Mouse (Mus musculus): ENCODE measurements at regions not wholly inside any gene's neighbourhood (a gene's known extent, or its start where the extent isn't known, plus 50 kb on each side); places are given as distances from the start of the nearest gene placed in this dataset.

- 0 out of 2 replicates have a peak, but pooled peaks cover 5% of the 10 kb centered on the region for H3K4me1 ChIP-seq (replicated peaks; ENCODE audit: control insufficient read depth, insufficient read depth, low read length)
- H3K4me2 ChIP-seq (replicated peaks; ENCODE audit: low read depth): no peak overlapping the region
- TF ChIP-seq CTCF (IDR thresholded peaks at IDR 0.05; ENCODE audit: low read depth): no peak
- no peak overlapping the region for H3K4me3 ChIP-seq (ENCODE audit: low read depth, low read length)
- H3K27me3 ChIP-seq (replicated peaks; ENCODE audit: control insufficient read depth, insufficient read depth, low read length): no peaks in the 10 kb centered on the region
- no peaks in the 10 kb centered on the region for H3K9me3 ChIP-seq (ENCODE audit: control insufficient read depth)
- no peak overlapping the region for H3K9ac ChIP-seq (ENCODE audit: low read depth, low read length)
- no peaks in the 10 kb centered on the region for H3K36me3 ChIP-seq (ENCODE audit: control insufficient read depth, insufficient read depth)
- no peak for ATAC-seq
- WGBS: 6% methylated on average over 6 of the region's 6 CpGs
- H3K27ac ChIP-seq (ENCODE audit: low read depth, low read length): no peak overlapping the region
Observed at GRCm38 (mm10) chr3:148418067-148418466, 572.3 kb downstream of the Adgrl2 start.

DNA sequence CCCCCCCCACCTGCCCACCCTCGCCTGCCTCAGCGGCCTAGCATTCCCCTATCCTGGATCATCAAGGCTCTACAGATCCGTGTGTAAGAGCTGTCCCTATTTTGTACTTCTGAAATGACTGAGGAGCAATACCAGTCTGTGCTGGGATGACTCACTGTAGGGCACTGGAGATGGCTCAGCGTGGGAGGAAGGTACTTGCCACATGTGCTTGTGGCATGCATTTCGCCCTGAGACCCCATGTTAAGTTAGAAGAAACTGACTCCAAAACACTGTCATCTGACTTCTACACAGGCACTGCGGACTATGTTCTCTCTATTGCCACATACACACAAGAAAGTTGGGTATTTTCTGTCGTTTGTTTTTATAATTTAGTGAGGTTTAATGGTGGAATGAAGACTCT, 574.9 kb downstream of the Adgrl2 start:
- WGBS: 90% methylated on average over 7 of the region's 7 CpGs
- no peaks in the 10 kb centered on the region for H3K36me3 ChIP-seq (ENCODE audit: control insufficient read depth, insufficient read depth)
- H3K9ac ChIP-seq (ENCODE audit: low read depth, low read length): no peak overlapping the region
- H3K27me3 ChIP-seq (replicated peaks; ENCODE audit: control insufficient read depth, insufficient read depth, low read length): no peaks in the 10 kb centered on the region
- no peak overlapping the region for H3K4me2 ChIP-seq (replicated peaks; ENCODE audit: low read depth)
- no peak overlapping the region for H3K4me3 ChIP-seq (ENCODE audit: low read depth, low read length)
- no peak for ATAC-seq
- H3K9me3 ChIP-seq (ENCODE audit: control insufficient read depth): no peaks in the 10 kb centered on the region
- TF ChIP-seq CTCF (IDR thresholded peaks at IDR 0.05; ENCODE audit: low read depth): no peak
- no peaks in the 10 kb centered on the region for H3K4me1 ChIP-seq (replicated peaks; ENCODE audit: control insufficient read depth, insufficient read depth, low read length)
- H3K27ac ChIP-seq (ENCODE audit: low read depth, low read length): no peak overlapping the region

DNA sequence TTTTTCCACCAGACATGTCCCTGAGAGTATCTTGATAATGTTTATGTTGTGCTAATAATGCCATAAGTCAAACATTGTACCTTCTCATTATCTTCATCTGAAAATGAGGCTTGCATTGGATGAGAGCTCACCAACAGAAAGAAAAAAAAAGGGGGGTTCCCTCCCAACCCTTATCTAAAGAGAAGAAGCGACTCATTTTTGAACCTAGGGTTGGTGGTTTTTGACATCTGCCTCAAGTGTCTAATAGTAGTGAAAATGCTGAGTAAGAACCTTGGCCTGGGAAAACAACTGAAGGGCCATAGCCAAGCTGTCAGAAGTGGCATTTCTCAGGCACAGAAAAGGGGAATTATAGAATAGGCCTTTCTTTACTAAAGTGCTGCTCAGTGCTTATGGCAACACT, 577.3 kb downstream of the Adgrl2 start:
- Histone ChIP-seq H3K4me2 (replicated peaks; ENCODE audit: low read depth) (no peak overlapping the region), H3K36me3 (ENCODE audit: control insufficient read depth, insufficient read depth) (no peaks in the 10 kb centered on the region), H3K27me3 (replicated peaks; ENCODE audit: control insufficient read depth, insufficient read depth, low read length) (no peaks in the 10 kb centered on the region), H3K9ac (ENCODE audit: low read depth, low read length) (no peak overlapping the region), H3K4me1 (replicated peaks; ENCODE audit: control insufficient read depth, insufficient read depth, low read length) (no peaks in the 10 kb centered on the region), H3K9me3 (ENCODE audit: control insufficient read depth) (no peaks in the 10 kb centered on the region), H3K27ac (ENCODE audit: low read depth, low read length) (no peak overlapping the region), H3K4me3 (ENCODE audit: low read depth, low read length) (no peak overlapping the region)
- ATAC-seq: no peak
- TF ChIP-seq CTCF (IDR thresholded peaks at IDR 0.05; ENCODE audit: low read depth): no peak
- 67% methylated on average over 1 of the region's 1 CpGs for WGBS

- Histone ChIP-seq H3K4me2 (replicated peaks; ENCODE audit: low read depth) (no peak overlapping the region), H3K9ac (ENCODE audit: low read depth, low read length) (no peak overlapping the region), H3K4me1 (replicated peaks; ENCODE audit: control insufficient read depth, insufficient read depth, low read length) (no peaks in the 10 kb centered on the region), H3K27me3 (replicated peaks; ENCODE audit: control insufficient read depth, insufficient read depth, low read length) (no peaks in the 10 kb centered on the region), H3K9me3 (ENCODE audit: control insufficient read depth) (no peaks in the 10 kb centered on the region), H3K36me3 (ENCODE audit: control insufficient read depth, insufficient read depth) (no peaks in the 10 kb centered on the region), H3K4me3 (ENCODE audit: low read depth, low read length) (no peak overlapping the region), H3K27ac (ENCODE audit: low read depth, low read length) (no peak overlapping the region)
- no peak for ATAC-seq
- WGBS: 84% methylated on average over 1 of the region's 1 CpGs
- no peak for TF ChIP-seq CTCF (IDR thresholded peaks at IDR 0.05; ENCODE audit: low read depth)
Observed at GRCm38 (mm10) chr3:148412191-148412590, 578.2 kb downstream of the Adgrl2 start.

DNA sequence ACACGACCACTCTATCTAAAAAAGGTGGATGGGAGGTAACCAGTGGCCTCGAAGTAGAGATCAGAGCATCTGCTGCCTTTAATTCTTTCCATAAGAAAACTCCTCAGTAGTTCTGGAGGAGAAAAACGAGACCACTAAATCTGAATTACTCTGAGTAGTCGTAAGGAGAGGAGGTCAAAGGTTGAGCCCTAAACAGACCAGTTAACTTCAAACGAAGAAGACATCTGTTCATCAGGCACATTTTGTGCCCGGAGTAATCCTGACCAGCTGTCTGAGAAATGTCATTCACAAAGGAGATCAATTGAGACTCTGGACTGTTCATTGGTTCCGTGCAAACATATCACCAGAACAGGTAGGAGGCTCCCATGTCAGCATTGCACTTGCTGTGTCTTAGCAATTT, 592.0 kb downstream of the Adgrl2 start:
- no peaks in the 10 kb centered on the region for H3K27me3 ChIP-seq (replicated peaks; ENCODE audit: control insufficient read depth, insufficient read depth, low read length)
- no peak for ATAC-seq
- no peaks in the 10 kb centered on the region for H3K4me1 ChIP-seq (replicated peaks; ENCODE audit: control insufficient read depth, insufficient read depth, low read length)
- H3K4me3 ChIP-seq (ENCODE audit: low read depth, low read length): no peak overlapping the region
- TF ChIP-seq CTCF (IDR thresholded peaks at IDR 0.05; ENCODE audit: low read depth): no peak
- H3K36me3 ChIP-seq (ENCODE audit: control insufficient read depth, insufficient read depth): no peaks in the 10 kb centered on the region
- 43% methylated on average over 7 of the region's 7 CpGs for WGBS
- H3K4me2 ChIP-seq (replicated peaks; ENCODE audit: low read depth): no peak overlapping the region
- H3K9me3 ChIP-seq (ENCODE audit: control insufficient read depth): no peaks in the 10 kb centered on the region
- H3K27ac ChIP-seq (ENCODE audit: low read depth, low read length): no peak overlapping the region
- no peak overlapping the region for H3K9ac ChIP-seq (ENCODE audit: low read depth, low read length)

DNA sequence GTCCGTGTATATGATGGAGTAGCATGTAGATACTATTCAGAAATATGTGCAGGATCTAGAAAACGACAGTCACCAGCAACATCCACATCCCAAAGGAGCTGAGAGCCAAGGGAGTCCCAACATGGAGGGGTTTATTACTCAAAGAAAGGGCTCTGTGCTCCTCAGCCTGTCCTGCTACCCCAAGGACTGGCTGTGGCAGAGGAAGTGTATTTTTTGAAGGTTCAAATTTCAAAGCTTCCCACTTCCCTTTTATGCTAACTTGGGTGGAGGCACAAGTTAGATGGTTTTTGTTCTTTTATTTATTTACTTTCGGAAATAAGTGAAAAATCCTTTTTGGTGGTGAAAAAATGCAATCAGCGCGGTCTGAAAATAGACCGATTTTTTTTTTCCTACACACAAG, 602.8 kb downstream of the Adgrl2 start:
- Histone ChIP-seq H3K4me3 (ENCODE audit: low read depth, low read length) (no peak overlapping the region), H3K9ac (ENCODE audit: low read depth, low read length) (no peak overlapping the region), H3K27ac (ENCODE audit: low read depth, low read length) (no peak overlapping the region), H3K4me2 (replicated peaks; ENCODE audit: low read depth) (no peak overlapping the region), H3K36me3 (ENCODE audit: control insufficient read depth, insufficient read depth) (no peaks in the 10 kb centered on the region), H3K9me3 (ENCODE audit: control insufficient read depth) (no peaks in the 10 kb centered on the region), H3K4me1 (replicated peaks; ENCODE audit: control insufficient read depth, insufficient read depth, low read length) (no peaks in the 10 kb centered on the region), H3K27me3 (replicated peaks; ENCODE audit: control insufficient read depth, insufficient read depth, low read length) (no peaks in the 10 kb centered on the region)
- no peak for TF ChIP-seq CTCF (IDR thresholded peaks at IDR 0.05; ENCODE audit: low read depth)
- 78% methylated on average over 6 of the region's 6 CpGs for WGBS
- ATAC-seq: no peak

DNA sequence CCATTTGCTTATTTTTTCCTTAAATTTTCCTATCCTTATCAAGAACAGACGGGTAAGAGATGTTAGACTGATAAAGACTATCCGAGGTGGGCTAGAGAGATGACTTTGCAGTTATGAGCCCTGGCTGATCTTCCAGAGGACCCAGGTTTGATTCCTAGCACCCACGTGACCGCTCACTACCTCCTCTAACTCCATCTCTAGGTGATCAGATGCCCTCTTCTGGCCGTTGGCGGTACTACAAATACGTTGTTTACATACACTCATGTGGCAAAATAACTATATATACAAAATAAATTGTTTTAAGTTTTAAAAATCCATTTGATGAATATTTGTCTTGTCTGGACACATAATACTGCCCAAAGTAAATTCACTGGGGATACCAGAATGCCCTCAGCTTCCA, 604.6 kb downstream of the Adgrl2 start:
- H3K9me3 ChIP-seq (ENCODE audit: control insufficient read depth): no peaks in the 10 kb centered on the region
- TF ChIP-seq CTCF (IDR thresholded peaks at IDR 0.05; ENCODE audit: low read depth): peak; percentile 33; the same call in 1 of the 2 replicates
- H3K27me3 ChIP-seq (replicated peaks; ENCODE audit: control insufficient read depth, insufficient read depth, low read length): no peaks in the 10 kb centered on the region
- no peak overlapping the region for H3K4me3 ChIP-seq (ENCODE audit: low read depth, low read length)
- H3K36me3 ChIP-seq (ENCODE audit: control insufficient read depth, insufficient read depth): no peaks in the 10 kb centered on the region
- no peak overlapping the region for H3K4me2 ChIP-seq (replicated peaks; ENCODE audit: low read depth)
- ATAC-seq: no peak
- H3K27ac ChIP-seq (ENCODE audit: low read depth, low read length): no peak overlapping the region
- 91% methylated on average over 7 of the region's 7 CpGs for WGBS
- no peak overlapping the region for H3K9ac ChIP-seq (ENCODE audit: low read depth, low read length)
- H3K4me1 ChIP-seq (replicated peaks; ENCODE audit: control insufficient read depth, insufficient read depth, low read length): no peaks in the 10 kb centered on the region
